Mouse (Mus musculus) spleen, postnatal 4 days (tissue): ENCODE measurements around the gene Ooep.

ENCODE experiments used
- DNase-seq, 2 experiments: peaks; one replicate each; pipeline ENCODE4 v3.0.0; 2022; ENCODE audit warnings: low spot score in 2 of 2

Gene Ooep

GRCm38 (mm10) chr9:78378113-78378785 lies at the start of gene Ooep:
Ooep (minus strand) TSS chr9:78378725.
- no peak for DNase-seq

GRCm38 (mm10) chr9:78428185-78428584 lies 49.7 kb upstream of the Ooep start:
- peak in 1 of 2 experiments; percentile 63 for DNase-seq

GRCm38 (mm10) chr9:78427362-78427781 lies 48.8 kb upstream of the Ooep start:
- no peak for DNase-seq

- DNase-seq = no peak
Observed at GRCm38 (mm10) chr9:78401596-78401995, 23.1 kb upstream of the Ooep start.

- DNase-seq = no peak
Observed at GRCm38 (mm10) chr9:78400570-78400969, 22.0 kb upstream of the Ooep start.

- DNase-seq = no peak
Observed at GRCm38 (mm10) chr9:78396517-78396916, 18.0 kb upstream of the Ooep start.

- peak; percentile 15 to 64 for DNase-seq
Observed at GRCm38 (mm10) chr9:78395630-78396351, 17.3 kb upstream of the Ooep start, which contains the start of gene Ddx43. Ddx43 (plus strand) TSS chr9:78395777.

GRCm38 (mm10) chr9:78395244-78395629 lies 16.7 kb upstream of the Ooep start:
- DNase-seq = no peak

- DNase-seq = no peak
Observed at GRCm38 (mm10) chr9:78394602-78395001, 16.1 kb upstream of the Ooep start.

- DNase-seq = no peak
Observed at GRCm38 (mm10) chr9:78393741-78394140, 15.2 kb upstream of the Ooep start.

GRCm38 (mm10) chr9:78389981-78390380 lies 11.5 kb upstream of the Ooep start:
- no peak for DNase-seq

- no peak for DNase-seq
Observed at GRCm38 (mm10) chr9:78386947-78387346, 8.4 kb upstream of the Ooep start.

GRCm38 (mm10) chr9:78385893-78386292 lies 7.4 kb upstream of the Ooep start:
- DNase-seq = no peak

- no peak for DNase-seq
Observed at GRCm38 (mm10) chr9:78377546-78377945, 979 bp downstream of the Ooep start.

GRCm38 (mm10) chr9:78375486-78375885 lies 3.0 kb downstream of the Ooep start:
- no peak for DNase-seq

GRCm38 (mm10) chr9:78374885-78375389 lies 3.6 kb downstream of the Ooep start:
- no peak for DNase-seq

- no peak for DNase-seq
Observed at GRCm38 (mm10) chr9:78374397-78374796, 4.1 kb downstream of the Ooep start.

- no peak for DNase-seq
Observed at GRCm38 (mm10) chr9:78372827-78373504, 5.6 kb downstream of the Ooep start.

GRCm38 (mm10) chr9:78371441-78371840 lies 7.1 kb downstream of the Ooep start:
- DNase-seq = no peak

- no peak for DNase-seq
Observed at GRCm38 (mm10) chr9:78369786-78370185, 8.7 kb downstream of the Ooep start.

GRCm38 (mm10) chr9:78369349-78369748 lies 9.2 kb downstream of the Ooep start:
- DNase-seq = no peak

GRCm38 (mm10) chr9:78368671-78369293 lies 9.7 kb downstream of the Ooep start:
- no peak for DNase-seq
